Mouse (Mus musculus) kidney, postnatal 25 days (tissue): Measurements from ENCODE around the gene Nbea.

ENCODE experiments used
- DNase-seq, 2 experiments: peaks; one replicate each; pipeline ENCODE4 v3.0.0; 2021; ENCODE audit warnings: mixed read lengths in 2 of 2

Gene Nbea

GRCm38 (mm10) chr3:56183159-56184133 lies at the start of gene Nbea:
Nbea (minus strand) TSS chr3:56183701.
- DNase-seq, result peak; percentile 85 to 92

DNA sequence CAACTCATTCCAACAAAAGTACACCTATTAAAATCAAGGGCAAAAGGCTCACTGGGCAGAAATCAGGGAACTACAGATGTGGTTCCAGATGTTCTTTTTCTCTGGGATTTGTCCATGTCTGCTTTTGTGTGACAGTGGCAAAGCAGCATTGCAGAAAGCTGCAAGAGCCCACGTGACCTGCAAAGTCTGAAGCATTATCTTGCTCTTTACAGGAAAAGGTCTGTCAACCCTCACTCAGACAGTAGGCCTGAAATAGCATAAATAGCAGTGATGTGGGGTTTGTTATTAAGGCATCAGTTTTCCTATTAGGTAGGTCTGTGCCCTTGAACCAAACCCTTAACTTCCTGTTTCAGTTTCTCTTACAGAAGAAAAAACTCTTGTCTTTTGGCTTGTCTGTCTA lies 45.8 kb upstream of the Nbea start:
- DNase-seq, result no peak

DNA sequence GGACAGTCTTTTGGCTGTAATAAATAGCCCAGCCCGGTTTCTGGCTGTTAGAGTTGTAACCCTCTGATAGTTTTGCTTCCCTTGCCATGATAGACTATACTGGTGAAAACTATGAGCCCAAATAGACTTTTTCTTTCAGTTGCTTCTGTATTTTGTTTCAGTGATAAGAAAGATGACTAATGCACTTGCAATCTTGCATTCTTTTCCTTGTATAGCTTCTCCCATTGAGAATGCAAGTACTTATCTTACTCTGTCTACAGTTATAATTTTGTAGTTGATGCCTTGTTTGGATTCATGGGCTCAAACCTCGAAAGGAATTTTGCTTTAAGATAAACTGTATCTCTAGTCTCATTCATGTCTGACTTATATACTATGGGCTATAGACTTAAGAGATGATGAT lies 32.5 kb upstream of the Nbea start:
- no peak for DNase-seq

- no peak for DNase-seq
Measured at GRCm38 (mm10) chr3:56203968-56204367, 20.5 kb upstream of the Nbea start.

- DNase-seq, result no peak
Measured at GRCm38 (mm10) chr3:56188238-56188637, 4.7 kb upstream of the Nbea start.

GRCm38 (mm10) chr3:56187131-56187779 lies 3.8 kb upstream of the Nbea start:
- no peak for DNase-seq

GRCm38 (mm10) chr3:56182371-56183158 lies 936 bp downstream of the Nbea start:
- DNase-seq, result peak; percentile 2 to 45

DNA sequence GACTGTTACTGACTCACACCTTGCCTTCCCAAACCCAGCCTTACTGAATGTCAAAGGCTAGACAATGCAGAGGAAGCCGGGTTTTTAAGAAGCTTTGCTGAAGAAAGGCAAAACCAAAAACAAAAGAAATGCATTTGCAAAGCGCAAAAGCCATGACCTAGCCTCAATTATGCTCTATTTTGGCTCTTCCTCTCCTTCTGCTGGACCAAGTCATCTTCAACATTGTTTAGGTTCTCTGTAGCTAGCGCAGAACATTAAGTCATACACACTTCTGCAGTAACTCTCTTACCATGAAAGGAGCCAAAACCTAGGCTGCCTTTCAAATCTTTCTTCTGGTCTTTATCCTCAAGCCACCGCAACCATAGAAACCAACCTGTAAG lies 1.5 kb downstream of the Nbea start:
- DNase-seq, result no peak

GRCm38 (mm10) chr3:56181025-56181424 lies 2.5 kb downstream of the Nbea start:
- DNase-seq, result no peak

DNA sequence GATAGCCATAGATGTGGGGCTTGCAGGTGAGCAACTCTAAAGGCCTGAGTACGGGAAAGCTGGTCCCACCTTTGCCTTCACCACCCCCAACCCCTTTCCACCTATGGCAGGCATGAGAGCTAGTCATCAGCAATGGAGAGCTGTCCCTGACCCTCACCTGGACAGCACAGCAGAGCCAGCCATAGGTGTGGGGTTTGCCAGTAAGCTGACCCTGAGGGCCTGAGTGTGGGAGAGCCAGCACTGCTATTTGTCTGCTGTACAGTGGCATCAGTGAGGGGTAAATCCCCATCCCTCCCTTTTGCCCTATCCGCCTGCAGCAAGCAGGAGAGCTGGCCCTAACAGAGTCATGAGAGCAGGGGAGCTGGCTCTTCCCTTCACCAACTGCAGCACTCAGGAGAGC lies 25.6 kb downstream of the Nbea start:
- peak in 1 of 2 experiments; percentile 18 for DNase-seq

- no peak for DNase-seq
Measured at GRCm38 (mm10) chr3:56126674-56127073, 56.8 kb downstream of the Nbea start.

DNA sequence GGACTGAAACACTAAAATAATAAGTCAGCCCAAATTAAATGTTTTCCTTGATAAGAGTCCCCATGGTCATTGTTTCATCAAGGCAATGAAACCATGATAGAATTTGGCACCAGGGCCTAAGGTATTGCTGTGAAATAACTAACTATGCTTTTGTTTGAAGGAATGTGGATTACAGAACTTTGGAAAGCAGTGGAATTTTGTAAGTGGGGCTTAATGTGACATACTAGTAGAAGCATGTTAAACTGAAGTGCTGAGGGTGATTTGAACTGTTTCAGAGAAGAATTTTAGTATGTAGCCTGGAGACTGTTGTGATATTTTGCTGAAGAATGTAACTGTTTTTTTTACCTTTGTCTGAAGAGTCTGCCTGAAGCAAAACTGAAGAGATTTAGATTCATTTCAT lies 66.9 kb downstream of the Nbea start:
- no peak for DNase-seq

DNA sequence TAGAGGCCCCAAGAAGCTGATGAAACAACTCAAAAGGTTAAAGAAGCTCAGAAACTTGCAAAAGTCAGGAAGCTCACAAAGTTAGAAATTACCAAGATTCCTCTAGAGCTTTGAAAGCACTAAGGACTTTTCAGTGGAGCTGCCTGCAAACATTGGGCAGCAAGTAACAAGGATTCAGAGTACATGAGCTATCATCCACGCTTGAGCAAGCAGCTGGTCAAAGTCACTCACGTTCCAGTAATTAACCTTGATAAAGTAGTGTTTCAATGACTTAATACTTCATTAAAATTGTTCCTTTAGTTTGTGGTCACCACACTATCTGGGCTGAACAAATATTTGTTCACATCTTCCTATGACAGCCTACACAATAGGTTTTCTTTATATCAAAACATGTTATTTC lies 75.4 kb downstream of the Nbea start:
- DNase-seq, result peak in 1 of 2 experiments; percentile 11

DNA sequence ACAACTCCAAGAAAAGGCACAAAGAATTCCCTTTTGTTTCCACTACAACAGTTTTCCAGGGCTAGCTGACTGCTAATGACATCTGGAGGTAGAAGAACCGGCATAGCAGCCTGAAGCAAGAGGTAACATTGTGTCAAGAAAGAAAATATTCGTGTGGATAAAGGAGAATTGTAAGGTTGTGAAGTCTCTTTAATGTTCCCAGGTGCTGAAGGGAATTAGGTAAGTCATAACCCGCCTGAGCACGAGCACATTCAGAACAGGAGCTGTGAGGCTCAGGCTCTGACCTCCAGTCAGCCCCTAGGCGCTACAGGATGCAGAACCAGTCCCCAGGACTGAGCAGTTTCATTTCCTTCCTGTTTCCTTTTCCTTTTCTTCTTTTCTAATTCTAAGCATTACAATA lies 86.4 kb downstream of the Nbea start:
- peak; percentile 5 to 43 for DNase-seq

- DNase-seq, result no peak
Measured at GRCm38 (mm10) chr3:56079015-56079612, 104.4 kb downstream of the Nbea start.

DNA sequence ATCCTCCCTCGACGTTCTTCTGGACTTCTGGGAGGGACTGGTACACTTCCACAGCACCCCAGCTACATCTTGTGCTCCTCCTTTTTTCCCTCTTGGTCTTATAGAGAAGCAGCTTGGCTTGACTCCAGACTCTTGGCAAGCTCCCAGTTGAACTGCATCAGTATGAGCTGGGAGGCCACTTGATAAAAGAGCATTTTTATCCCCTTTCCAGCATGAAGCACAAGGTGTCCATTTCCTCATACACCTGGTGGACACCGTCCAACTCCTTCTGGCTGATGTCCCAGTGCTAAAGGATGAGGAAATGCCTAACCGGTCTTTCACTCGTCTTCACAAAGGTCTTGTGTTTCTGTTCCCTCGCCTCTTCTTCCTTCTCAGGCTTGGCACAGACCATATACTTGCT lies 115.7 kb downstream of the Nbea start:
- DNase-seq, result peak; percentile 33 to 34

- no peak for DNase-seq
Measured at GRCm38 (mm10) chr3:56066360-56067040, 117.0 kb downstream of the Nbea start.

DNA sequence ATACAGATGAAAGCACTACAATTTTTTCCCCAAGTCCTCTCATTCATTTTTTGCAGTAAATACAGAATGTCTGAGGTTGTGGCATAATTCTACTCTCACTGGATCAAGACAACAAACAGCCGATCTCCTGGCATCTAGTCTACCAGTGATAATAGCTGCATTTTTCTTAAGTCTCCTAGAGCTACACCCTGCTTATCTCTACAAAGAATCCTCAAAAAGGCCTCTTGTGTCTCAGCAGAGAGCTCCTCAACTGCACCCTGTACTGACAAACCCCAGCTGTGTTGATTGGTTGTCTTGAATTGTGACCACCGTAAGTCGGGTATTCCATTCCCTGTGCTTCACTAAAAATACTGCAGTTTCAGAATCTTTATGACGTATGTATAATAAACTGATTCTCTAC lies 118.3 kb downstream of the Nbea start:
- no peak for DNase-seq

DNA sequence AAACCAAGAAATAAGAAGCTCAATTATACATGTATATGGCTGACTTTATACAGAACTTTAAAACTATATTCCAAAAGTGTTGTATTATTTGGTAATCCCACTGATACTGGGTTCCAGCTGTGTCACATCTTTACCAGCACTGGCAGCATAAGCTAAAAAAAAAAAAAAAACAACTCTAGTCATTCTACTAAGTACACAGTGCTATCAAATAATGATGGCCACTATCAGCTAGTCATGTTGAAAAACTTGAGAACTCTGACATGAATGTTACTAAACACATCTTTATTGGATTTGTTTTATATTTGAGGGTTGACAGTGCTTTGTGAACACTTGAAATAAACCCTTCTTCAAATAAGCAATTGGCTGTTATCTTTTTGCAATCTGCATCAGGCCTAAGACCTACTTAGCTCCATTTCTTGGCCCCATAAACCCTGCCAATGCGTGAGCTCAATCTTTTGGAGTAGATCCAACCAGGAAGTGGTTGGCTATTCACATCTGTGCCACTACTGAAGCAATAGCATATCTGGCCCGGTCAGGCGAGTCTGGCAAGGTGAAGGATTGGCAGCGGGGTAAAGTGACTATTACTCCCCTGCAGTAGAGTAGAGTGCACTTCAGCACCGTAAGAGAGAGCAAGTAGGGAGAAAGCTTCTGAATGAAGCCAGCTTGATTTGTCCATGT lies 137.7 kb downstream of the Nbea start:
- DNase-seq, result peak in 1 of 2 experiments; percentile 33

DNA sequence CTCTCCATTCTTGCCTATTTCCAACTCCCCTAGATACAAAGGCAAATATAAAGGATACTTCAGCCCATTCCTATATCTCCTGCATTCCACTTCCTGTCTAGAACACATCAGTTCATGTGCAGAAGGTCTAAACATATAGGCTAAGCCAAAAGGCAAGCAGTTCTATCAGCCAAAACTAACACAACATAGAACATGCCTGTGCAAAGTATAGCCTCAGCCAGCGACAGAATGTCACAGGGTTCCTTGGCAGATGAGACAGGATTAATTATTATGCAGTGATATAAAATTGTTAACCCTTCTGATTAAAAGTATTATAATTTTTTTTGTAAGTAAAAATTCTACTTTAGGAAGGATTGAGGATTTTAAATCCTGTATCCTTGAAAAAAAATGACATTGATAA lies 140.4 kb downstream of the Nbea start:
- DNase-seq, result no peak

DNA sequence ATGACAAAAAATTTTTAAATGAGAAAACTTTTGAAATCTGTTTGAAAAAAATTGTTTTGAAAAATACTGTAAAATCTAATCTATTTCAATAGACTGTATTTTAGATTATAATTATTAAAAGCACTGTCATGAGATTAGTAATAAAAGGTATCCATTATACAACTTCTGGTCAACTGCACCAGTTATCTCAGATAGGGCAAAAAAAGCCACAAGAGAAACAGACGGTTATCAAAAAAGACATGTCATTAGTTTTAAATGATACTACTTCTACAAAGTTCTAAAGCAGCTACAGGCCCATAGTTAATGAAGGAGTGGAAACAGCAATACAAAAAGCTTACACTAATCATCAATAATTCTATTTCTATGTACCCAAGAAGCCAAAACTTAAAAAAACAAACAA lies 144.0 kb downstream of the Nbea start:
- no peak for DNase-seq

DNA sequence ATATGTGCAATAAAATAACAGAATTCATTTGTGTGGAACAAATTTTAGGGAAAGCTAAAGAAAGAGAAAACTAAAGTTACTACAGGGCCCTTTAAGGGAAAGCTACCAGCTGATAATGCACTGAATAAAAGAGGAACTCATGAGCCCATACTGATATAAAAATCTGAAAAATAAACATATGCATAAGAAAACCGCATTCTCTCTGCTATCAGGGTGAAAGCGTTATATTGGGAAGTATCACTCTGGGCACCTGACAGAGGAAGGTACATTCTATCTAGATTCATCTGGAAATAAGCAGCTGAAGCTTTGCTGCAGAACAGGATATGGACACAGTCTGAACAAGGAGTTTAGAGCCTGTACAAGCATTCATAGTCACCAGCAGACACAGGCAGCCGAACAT lies 148.9 kb downstream of the Nbea start:
- no peak for DNase-seq
